Mouse (Mus musculus): ENCODE measurements around the gene Mex3a.

DNA sequence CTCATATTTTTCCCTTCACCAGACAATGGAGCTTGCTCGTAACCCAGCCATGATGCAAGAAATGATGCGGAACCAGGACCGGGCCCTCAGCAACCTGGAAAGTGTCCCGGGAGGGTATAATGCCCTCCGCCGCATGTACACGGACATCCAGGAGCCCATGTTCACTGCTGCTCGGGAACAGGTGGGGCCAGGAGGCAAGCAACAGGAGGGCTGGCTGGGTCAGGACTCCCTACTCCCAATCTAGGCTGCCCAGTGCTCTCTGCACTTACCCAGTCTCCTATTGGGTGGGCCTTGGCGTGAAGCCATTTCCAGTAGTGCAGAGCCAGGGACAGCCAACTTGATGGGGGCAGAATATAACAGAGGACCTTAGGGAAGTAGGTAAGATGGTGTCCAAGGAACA is 27.4 kb downstream of the Mex3a start:
- TF ChIP-seq CTCF (IDR thresholded peaks at IDR 0.05; ENCODE audit: low read depth, low read length) = no peak
- no peak for TF ChIP-seq POLR2A (IDR thresholded peaks at IDR 0.05; ENCODE audit: extremely low read depth, insufficient read depth, low read length)

Data from liver, adult 2 months (tissue).